Mouse (Mus musculus) G1E (cell line): ENCODE results near the gene Klc2. TPM values are rescaled to one million over a fixed set of nuclear protein-coding genes. Genes with fewer than 3 reads are reported as not detected.
A peak's percentile ranks its signal among the peaks of the same experiment; 100 is the strongest.

Experiments
- ATAC-seq: 2 replicates; pipeline ENCODE4 v1.8.0; 2016; ENCODE audit warnings: mild to moderate bottlenecking; ENCODE audit not compliant: insufficient number of reproducible peaks, poor library complexity, low FRiP score, severe bottlenecking; ENCODE audit errors: extremely low read depth
- DNase-seq: peaks from one replicate; pipeline ENCODE4 v3.0.0; 2012; ENCODE audit warnings: low spot score
- H3K27me3 ChIP-seq: 2 replicates; pipeline ENCODE4 v1.6.1; 2012; ENCODE audit warnings: mild to moderate bottlenecking, low read length, inconsistent platforms; ENCODE audit not compliant: insufficient read depth
- H3K36me3 ChIP-seq: replicated peaks from 2 replicates; pipeline ENCODE3; 2012; ENCODE audit warnings: mild to moderate bottlenecking, inconsistent platforms
- H3K4me1 ChIP-seq: 2 replicates; pipeline ENCODE4 v1.6.1; 2012; ENCODE audit warnings: low read depth, low read length, inconsistent platforms, mixed read lengths; ENCODE audit not compliant: insufficient read depth
- H3K4me3 ChIP-seq: 2 replicates; pipeline ENCODE4 v1.5.1; 2012; ENCODE audit warnings: low read depth, mild to moderate bottlenecking, inconsistent platforms, low read length, moderate library complexity, mixed read lengths
- H3K9me3 ChIP-seq: replicated peaks from 2 replicates; pipeline ENCODE4 v1.6.1; 2012; ENCODE audit warnings: inconsistent platforms
- CTCF ChIP-seq: IDR thresholded peaks from 2 replicates; pipeline ENCODE4 v1.5.1; 2012; ENCODE audit warnings: low read depth, low read length, inconsistent platforms, mixed read lengths
- GATA1 ChIP-seq: IDR thresholded peaks from 2 replicates; pipeline ENCODE4 v1.6.1; 2012; ENCODE audit warnings: borderline replicate concordance, low read length, inconsistent platforms, mixed read lengths
- GATA2 ChIP-seq: IDR thresholded peaks from 2 replicates; pipeline ENCODE4 v1.6.1; 2012; ENCODE audit warnings: low read depth, low read length, inconsistent platforms, borderline replicate concordance
- POLR2AphosphoS5 ChIP-seq: IDR thresholded peaks from 2 replicates; pipeline ENCODE4 v1.6.1; 2012; ENCODE audit warnings: low read depth, low read length, inconsistent platforms; ENCODE audit not compliant: insufficient replicate concordance
- TAL1 ChIP-seq: conservative IDR thresholded peaks from 2 replicates; pipeline ENCODE4 v1.6.1; 2012; ENCODE audit warnings: low read depth, low read length, inconsistent platforms, mixed read lengths
- polyA plus RNA-seq: library from polyadenylated mRNA; stranded (reverse); fragments of >175 nt; gene quantifications from 2 replicates; pipeline ENCODE4 v1.2.3, GENCODE M21; 2012
- total RNA-seq, 2 experiments: library from RNA; stranded (forward) in 1 of 2; stranded (reverse) in 1 of 2; fragments of 200-1000 nt in 1 of 2; fragments of >200 nt in 1 of 2; fragmentation: Nextera tagmentation in 1 of 2; gene quantifications; 2 replicates each; pipeline ENCODE4 v1.2.3; 2014 to 2017

Klc2 gene
- total and polyA plus RNA-seq, 3 experiments, result 3.4 to 10.1 (median 6.8) TPM

DNA sequence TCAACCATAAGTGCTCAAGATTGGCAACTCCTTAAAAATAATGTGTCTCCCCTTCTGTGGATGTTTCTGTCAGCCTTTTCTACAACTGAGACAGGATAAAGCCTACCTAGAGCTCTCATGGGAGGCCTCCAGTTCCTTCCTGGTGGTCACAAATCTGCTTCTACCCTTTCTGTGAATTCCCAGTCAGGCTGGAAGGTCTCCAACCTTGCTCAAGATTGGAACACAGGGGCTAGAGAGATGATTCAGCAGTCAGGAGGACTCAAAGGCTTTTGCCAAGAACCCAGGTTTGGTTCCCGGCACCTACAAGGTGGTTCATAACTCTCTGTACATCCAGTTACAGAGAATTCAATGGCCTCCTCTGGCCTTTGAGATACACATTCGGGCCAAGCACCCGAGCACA lies 4.9 kb upstream of the Klc2 start:
- no peak for TF ChIP-seq GATA2
- no peak for TF ChIP-seq CTCF
- TF ChIP-seq GATA1, result no peak
- TF ChIP-seq POLR2AphosphoS5, result no peak
- TF ChIP-seq TAL1, result no peak
- DNase-seq (no peak), ATAC-seq (no peak)
- Histone ChIP-seq H3K9me3 (no peaks in the 10 kb centered on the region), H3K36me3 (no peaks in the 10 kb centered on the region), H3K4me3 (no peak overlapping the region), H3K27me3 (peaks cover 53% of the 10 kb centered on the region), H3K4me1 (peaks cover 8% of the 10 kb centered on the region)

DNA sequence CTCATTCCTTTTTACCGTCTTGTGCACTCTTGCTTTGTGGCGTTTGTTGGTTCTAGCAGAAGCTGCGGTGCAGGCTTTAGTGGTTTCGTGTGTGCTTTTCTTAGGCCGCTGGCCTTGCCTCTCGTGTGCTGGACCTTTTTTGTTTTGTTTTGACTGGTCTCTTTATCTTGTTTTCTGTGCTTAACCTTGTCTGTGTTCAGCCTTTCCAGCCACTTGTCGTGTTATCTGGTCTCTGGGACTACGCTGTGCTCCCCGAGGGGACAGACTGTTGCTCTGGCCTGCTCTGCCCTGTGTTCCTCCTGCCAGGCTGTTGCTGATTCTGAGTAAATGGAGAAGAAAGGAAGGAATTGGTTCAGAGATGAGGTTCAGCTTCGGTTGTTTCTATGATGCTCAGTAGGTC lies 4.1 kb upstream of the Klc2 start:
- peaks cover 46% of the 10 kb centered on the region for H3K27me3 ChIP-seq
- H3K4me1 ChIP-seq, result peaks cover 15% of the 10 kb centered on the region
- no peak overlapping the region for H3K4me3 ChIP-seq
- TF ChIP-seq GATA2 (no peak), CTCF (no peak), TAL1 (no peak)
- no peak for DNase-seq
- H3K9me3 ChIP-seq, result no peaks in the 10 kb centered on the region
- no peak for ATAC-seq
- no peaks in the 10 kb centered on the region for H3K36me3 ChIP-seq

GRCm38 (mm10) chr19:5117494-5118383 lies 621 bp downstream of the Klc2 start:
- no peaks in the 10 kb centered on the region for H3K9me3 ChIP-seq
- peak overlapping the region; percentile 84 for H3K4me3 ChIP-seq
- peak; percentile 83 for DNase-seq
- H3K36me3 ChIP-seq, result peaks cover 5% of the 10 kb centered on the region
- peaks cover 28% of the 10 kb centered on the region for H3K27me3 ChIP-seq
- ATAC-seq, result peak; percentile 28; the same call in 1 of the 2 replicates
- TF ChIP-seq GATA1, result no peak
- peak; percentile 70 for TF ChIP-seq CTCF
- peaks cover 22% of the 10 kb centered on the region for H3K4me1 ChIP-seq

DNA sequence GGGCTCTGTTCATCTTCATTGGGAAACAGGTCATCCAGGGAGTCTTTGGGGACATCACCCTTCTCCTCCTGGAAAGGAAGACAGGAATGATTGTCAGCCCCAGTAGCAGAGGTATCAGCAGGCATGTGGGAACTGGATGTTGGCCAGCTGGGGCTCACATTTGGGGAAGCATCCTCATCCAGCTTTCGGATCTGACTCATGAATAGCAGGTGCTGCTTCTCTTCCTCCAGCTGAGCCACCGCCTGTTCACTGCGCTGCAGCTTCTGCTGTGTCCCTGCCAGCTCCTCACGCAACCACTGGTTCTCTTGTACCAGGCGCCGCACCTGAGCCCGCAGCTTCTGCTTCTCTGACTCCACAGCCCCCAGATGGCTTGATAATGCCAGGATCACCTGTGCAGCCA lies 4.6 kb downstream of the Klc2 start:
- Histone ChIP-seq H3K9me3 (no peaks in the 10 kb centered on the region), H3K27me3 (peaks cover 6% of the 10 kb centered on the region), H3K4me1 (peaks cover 19% of the 10 kb centered on the region), H3K36me3 (peaks cover 35% of the 10 kb centered on the region), H3K4me3 (no peak overlapping the region)
- DNase-seq (no peak), ATAC-seq (no peak)
- TF ChIP-seq CTCF, result no peak
- TF ChIP-seq GATA1, result no peak

GRCm38 (mm10) chr19:5109659-5110453 lies 8.5 kb downstream of the Klc2 start:
- H3K4me3 ChIP-seq, result no peak overlapping the region
- DNase-seq (no peak), ATAC-seq (no peak)
- TF ChIP-seq GATA2, result no peak
- TF ChIP-seq POLR2AphosphoS5, result no peak
- no peak for TF ChIP-seq TAL1
- TF ChIP-seq CTCF, result peak; percentile 20; the same call in 1 of the 2 replicates
- no peaks in the 10 kb centered on the region for H3K27me3 ChIP-seq
- H3K36me3 ChIP-seq, result peaks cover 46% of the 10 kb centered on the region
- peaks cover 29% of the 10 kb centered on the region for H3K4me1 ChIP-seq
- H3K9me3 ChIP-seq, result no peaks in the 10 kb centered on the region

DNA sequence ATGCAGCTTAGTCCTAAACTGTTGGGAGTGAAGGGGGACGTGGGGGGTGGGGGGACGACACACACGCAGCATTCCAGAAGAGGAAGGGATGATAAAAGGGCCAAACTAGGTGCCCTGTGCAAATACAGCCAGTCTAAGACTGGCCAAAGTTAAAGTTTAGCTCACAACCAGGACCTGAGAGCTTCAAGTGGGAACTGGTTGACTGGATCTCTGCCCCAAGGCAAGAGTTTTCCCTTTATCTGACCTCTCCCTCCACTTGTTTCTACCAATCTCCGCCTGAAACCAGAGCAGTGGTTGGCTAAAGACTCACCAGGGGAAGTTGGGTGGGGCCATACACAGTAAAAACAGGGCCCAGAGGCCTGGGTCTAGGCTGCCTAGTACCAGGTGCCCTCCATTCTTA lies 9.7 kb downstream of the Klc2 start:
- Histone ChIP-seq H3K4me1 (peaks cover 33% of the 10 kb centered on the region), H3K9me3 (no peaks in the 10 kb centered on the region), H3K27me3 (no peaks in the 10 kb centered on the region), H3K36me3 (peaks cover 55% of the 10 kb centered on the region), H3K4me3 (no peak overlapping the region)
- ATAC-seq (no peak), DNase-seq (no peak)
- TF ChIP-seq POLR2AphosphoS5, result no peak
- no peak for TF ChIP-seq GATA1
- TF ChIP-seq CTCF, result no peak
- no peak for TF ChIP-seq TAL1
- TF ChIP-seq GATA2, result no peak
